Mouse (Mus musculus) lung, postnatal 10 days (tissue): ENCODE measurements around the gene Zfp457.
"Not testable (repeated sequence)": the region's sequence is repeated elsewhere in the genome, so short reads cannot be mapped to it uniquely, and the experiment has no call there.

Experiments
- DNase-seq: peaks from one replicate; pipeline ENCODE4 v3.0.0; 2021

Gene Zfp457

GRCm38 (mm10) chr13:67305822-67306672, at the start of gene Zfp457:
Zfp457 (minus strand) TSS chr13:67306485.
- peak; percentile 92 for DNase-seq

DNA sequence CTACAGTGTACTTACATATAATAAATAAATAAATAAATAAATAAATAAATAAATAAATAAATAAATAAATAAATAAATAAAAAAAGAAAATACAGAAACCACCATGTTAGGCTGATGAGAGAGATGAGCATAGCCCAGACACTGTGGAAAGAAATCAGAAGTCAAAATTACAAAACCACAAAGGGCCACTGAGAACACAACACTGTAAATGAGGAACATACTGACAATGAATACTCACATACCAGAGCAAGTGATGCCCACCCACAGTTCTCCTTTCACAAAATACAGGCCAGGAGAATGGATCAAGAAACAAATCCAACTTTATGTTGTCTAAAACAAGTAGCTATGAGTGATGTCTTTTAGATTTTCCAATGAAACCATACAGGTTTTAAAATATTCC, 45.6 kb upstream of the Zfp457 start:
- DNase-seq, result no peak

DNA sequence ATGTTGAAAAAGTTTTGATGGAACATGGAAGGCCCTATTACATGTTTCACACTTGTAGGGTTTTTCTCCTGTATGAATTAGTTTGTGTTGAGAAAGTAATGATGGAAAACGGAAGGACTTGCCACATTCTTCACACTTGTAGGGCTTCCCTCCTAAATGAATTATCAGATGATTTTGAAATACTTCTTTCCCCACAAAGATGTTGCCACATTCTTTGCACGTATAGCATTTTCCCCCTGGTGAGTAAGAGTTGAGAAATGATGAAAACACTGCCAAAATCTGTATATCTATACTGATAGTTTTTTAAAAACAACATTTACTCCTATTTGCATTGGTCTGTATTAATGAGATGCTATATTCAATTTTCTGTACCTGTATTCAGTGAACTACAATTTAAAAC, 37.1 kb upstream of the Zfp457 start:
- no peak for DNase-seq

- DNase-seq, result no peak
These were observed 26.6 kb upstream of the Zfp457 start for GRCm38 (mm10) chr13:67332877-67333276.

DNA sequence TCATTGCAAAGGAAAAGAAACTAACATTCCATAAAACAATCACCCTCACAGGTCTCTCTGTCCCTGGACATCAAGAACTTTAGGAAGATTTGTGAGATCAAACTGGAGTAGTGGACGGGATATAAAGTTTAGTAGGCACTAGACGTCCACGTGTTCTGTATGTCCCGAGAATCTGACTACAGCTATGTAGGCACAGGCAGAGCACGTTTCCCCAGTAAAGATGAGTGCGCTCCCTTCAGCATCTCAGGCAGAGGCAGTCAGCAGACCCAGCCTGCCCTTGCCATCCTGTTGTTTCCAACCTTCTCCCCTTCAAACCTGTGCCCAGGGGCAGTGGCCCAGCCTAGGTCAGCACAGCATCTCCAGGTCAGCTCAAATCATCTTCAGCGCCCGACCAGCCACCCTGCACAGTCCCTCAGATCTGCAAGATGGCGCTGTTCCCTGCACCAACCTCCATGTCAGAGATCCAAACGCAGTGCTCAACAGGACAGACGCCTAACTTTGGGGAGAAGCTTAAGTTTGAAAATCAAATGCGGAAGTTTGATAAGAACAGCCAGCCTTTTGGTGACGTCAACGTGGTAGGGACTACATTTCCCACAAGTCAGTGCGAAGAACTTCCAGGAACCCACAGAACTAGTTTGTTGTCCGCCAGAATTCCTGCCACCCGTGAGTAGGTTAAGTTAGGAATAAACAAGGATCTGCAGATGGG, 25.9 kb upstream of the Zfp457 start, which contains the start of gene Zfp595:
TSS of gene Zfp595 (minus strand) at position 552 of the 706 bp plus-strand sequence.
- DNase-seq, result peak; percentile 94

- peak; percentile 17 for DNase-seq
These were observed 433 bp upstream of the Zfp457 start for GRCm38 (mm10) chr13:67306718-67307117.

GRCm38 (mm10) chr13:67278314-67278713, 28.0 kb downstream of the Zfp457 start, which contains the start of gene Zfp458:
Zfp458 (minus strand) TSS chr13:67278466.
- DNase-seq, result peak; percentile 39

- not testable (repeated sequence) for DNase-seq
These were observed 36.8 kb downstream of the Zfp457 start for GRCm38 (mm10) chr13:67269383-67270065.

GRCm38 (mm10) chr13:67268568-67269369, 37.5 kb downstream of the Zfp457 start:
- DNase-seq, result peak; percentile 85
